Mouse (Mus musculus) heart, postnatal 4 days (tissue): ENCODE results near the gene Txndc16. TPM values are rescaled to one million over a fixed set of nuclear protein-coding genes. Genes with fewer than 3 reads are reported as not detected.

ENCODE experiments used
- DNase-seq: peaks from one replicate; pipeline ENCODE4 v3.0.0; 2021
- total RNA-seq, 2 experiments: library from RNA; stranded (reverse); gene quantifications; 2 replicates each; pipeline ENCODE4 v1.2.3; 2021

The Txndc16 gene
- total RNA-seq, 2 experiments from 2014 or later: 12.0 to 13.0 TPM

GRCm38 (mm10) chr14:45153258-45153657, 66.9 kb downstream of the Txndc16 start:
- no peak for DNase-seq

GRCm38 (mm10) chr14:45142511-45142910, 77.6 kb downstream of the Txndc16 start:
- peak; percentile 52 for DNase-seq

GRCm38 (mm10) chr14:45140344-45141080, 79.6 kb downstream of the Txndc16 start:
- DNase-seq: peak; percentile 13

GRCm38 (mm10) chr14:45135961-45136360, 84.2 kb downstream of the Txndc16 start:
- DNase-seq: no peak

- DNase-seq: peak; percentile 44
Observed at GRCm38 (mm10) chr14:45135560-45135959, 84.6 kb downstream of the Txndc16 start.

- no peak for DNase-seq
Observed at GRCm38 (mm10) chr14:45118359-45118758, 101.8 kb downstream of the Txndc16 start.

GRCm38 (mm10) chr14:45102201-45102600, 117.9 kb downstream of the Txndc16 start:
- DNase-seq: no peak

- no peak for DNase-seq
Observed at GRCm38 (mm10) chr14:45092327-45092726, 127.8 kb downstream of the Txndc16 start.

- DNase-seq: no peak
Observed at GRCm38 (mm10) chr14:45090011-45090410, 130.1 kb downstream of the Txndc16 start.

- no peak for DNase-seq
Observed at GRCm38 (mm10) chr14:45085651-45086425, 134.3 kb downstream of the Txndc16 start.

- DNase-seq: no peak
Observed at GRCm38 (mm10) chr14:45084656-45085280, 135.4 kb downstream of the Txndc16 start.

GRCm38 (mm10) chr14:45083540-45083939, 136.6 kb downstream of the Txndc16 start:
- no peak for DNase-seq

Other genes starting within 250 kb of the Txndc16 start
- gene Ptger2, start 232.1 kb downstream of the Txndc16 start, total RNA-seq: under 1 TPM; 0.14 to 0.17 TPM
- gene Gpr137c, start 611 bp downstream of the Txndc16 start, total RNA-seq: 1 to 10 TPM; 4.9 to 5.5 TPM
- 10 to 100 TPM; 25.7 to 25.8 TPM for gene Ero1l, start 98.4 kb upstream of the Txndc16 start, total RNA-seq
- 100 to 1,000 TPM; 117 to 118 TPM for gene Psmc6, start 109.5 kb upstream of the Txndc16 start, total RNA-seq
- gene Styx, start 130.8 kb upstream of the Txndc16 start, total RNA-seq: 10 to 100 TPM; 45.4 to 57.1 TPM
- 10 to 100 TPM; 11.3 to 15.5 TPM for gene Gnpnat1, start 184.6 kb upstream of the Txndc16 start, total RNA-seq